Mouse (Mus musculus): ENCODE data around the gene Spata17. TPM values are rescaled to one million over a fixed set of nuclear protein-coding genes. Genes with fewer than 3 reads are reported as not detected.

The Spata17 gene
- 2.2 TPM for polyA plus RNA-seq (2014; fragmentation: Illumina TruSeq; extraction: RNeasy Lipid Tissue Mini Kit (QIAGEN cat#74804); ENCODE audit: low read depth, low replicate concordance)

DNA sequence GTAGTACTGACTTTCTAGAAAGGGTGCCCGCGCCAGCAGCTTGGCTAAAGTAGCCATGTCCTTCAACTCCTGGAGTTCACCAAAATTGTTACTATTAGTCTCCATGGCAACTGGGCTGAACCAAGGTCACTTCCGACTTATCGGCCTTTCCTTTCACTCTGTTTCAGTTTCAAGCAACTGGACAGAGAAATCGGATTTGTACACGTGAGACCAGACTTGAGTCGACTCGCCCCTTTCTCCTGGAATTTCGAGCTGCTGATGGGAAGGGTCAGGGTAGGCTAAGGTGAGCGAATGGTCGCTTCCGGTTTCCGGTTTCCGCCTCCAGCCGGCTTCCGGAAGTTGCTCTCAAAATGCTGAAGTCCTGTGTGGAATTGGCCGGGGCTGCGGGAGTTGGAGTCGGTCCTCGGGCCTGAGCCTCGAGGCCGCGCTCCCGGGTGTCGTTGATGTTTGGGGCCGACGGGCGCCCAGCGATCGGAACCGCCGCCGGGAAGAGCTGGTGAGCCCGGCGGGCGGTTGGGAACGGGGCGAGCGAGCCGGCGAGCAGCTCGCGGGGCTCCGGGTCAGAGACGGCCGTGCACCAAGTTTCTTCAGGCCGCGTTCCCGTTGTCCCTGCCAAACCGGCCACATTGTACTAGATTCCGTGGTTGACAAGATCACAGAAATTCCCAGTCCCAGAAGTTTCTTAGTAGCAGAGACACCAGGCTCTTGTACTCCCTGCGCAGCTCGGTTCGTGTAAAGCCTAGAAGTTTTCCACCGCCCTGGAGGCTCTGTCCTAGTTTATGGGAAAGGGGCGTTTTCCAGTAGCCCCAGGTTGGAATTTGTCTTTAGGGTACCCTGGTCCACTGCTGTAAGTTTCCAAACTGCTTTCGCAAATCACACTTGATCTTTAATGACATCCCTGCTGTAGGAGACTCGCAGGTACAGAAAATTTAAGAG is at the start of gene Spata17, which contains the start of gene Gpatch2:
Gene Spata17 (minus strand): TSS at position 285 of the 936 bp plus-strand sequence.
Gene Gpatch2 (plus strand): TSS at position 328 of the 936 bp plus-strand sequence.

Other genes starting within 250 kb of the Spata17 start
- gene D1Pas1, start 248.0 kb downstream of the Spata17 start, polyA plus RNA-seq (2014; fragmentation: Illumina TruSeq; extraction: RNeasy Lipid Tissue Mini Kit (QIAGEN cat#74804); ENCODE audit: low read depth, low replicate concordance): not detected
- gene Gpatch2, start within 50 bp of the Spata17 start, polyA plus RNA-seq (2014; fragmentation: Illumina TruSeq; extraction: RNeasy Lipid Tissue Mini Kit (QIAGEN cat#74804); ENCODE audit: low read depth, low replicate concordance): 26.7 TPM